Mouse (Mus musculus) lung, adult 2 months (tissue): Measurements from ENCODE around the gene Vill.

Experiments
- CTCF ChIP-seq: fragments of 200-500 bp; IDR thresholded peaks from 2 replicates; pipeline ENCODE4 v1.5.1; 2011; ENCODE audit warnings: mild to moderate bottlenecking, low read length, control low read depth; ENCODE audit not compliant: insufficient read depth
- POLR2A ChIP-seq: fragments of 200-500 bp; IDR thresholded peaks from 2 replicates; pipeline ENCODE4 v1.6.1; 2011; ENCODE audit warnings: low read depth, mild to moderate bottlenecking, control low read depth, low read length, borderline replicate concordance; ENCODE audit errors: extremely low read depth

- TF ChIP-seq CTCF = peak; percentile 39; the same call in 1 of the 2 replicates
- no peak for TF ChIP-seq POLR2A
Observed at GRCm38 (mm10) chr9:119051158-119051557, 1.4 kb upstream of the Vill start.
